Mouse (Mus musculus): ENCODE data around the gene Snx29. TPM values are rescaled to one million over a fixed set of nuclear protein-coding genes. Genes with fewer than 3 reads are reported as not detected.

The Snx29 gene
- total RNA-seq, 1 experiment from 2014 or later, result 16.1 TPM

DNA sequence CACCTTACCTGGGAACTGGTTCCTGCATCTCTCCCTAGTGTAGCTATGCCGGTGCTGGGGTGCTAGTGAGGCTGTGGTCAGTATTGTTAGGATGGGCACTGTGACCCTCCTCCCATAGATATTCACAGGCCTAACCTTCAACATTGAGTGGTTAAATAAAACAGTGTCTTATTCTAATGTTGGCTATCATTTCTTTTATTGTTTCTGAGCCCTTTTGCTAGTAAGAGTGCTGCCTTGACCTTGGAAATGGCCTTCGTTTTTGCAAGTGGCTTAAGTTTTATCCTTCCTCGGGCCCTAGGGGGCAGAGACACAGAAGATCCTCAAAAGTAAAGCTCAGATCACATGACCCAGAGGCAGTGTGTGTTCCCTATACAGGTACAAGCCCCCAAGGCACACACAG is 374.1 kb downstream of the Snx29 start:
- ATAC-seq (replicated peaks; ENCODE audit: low read depth, poor library complexity, severe bottlenecking), result no peak

DNA sequence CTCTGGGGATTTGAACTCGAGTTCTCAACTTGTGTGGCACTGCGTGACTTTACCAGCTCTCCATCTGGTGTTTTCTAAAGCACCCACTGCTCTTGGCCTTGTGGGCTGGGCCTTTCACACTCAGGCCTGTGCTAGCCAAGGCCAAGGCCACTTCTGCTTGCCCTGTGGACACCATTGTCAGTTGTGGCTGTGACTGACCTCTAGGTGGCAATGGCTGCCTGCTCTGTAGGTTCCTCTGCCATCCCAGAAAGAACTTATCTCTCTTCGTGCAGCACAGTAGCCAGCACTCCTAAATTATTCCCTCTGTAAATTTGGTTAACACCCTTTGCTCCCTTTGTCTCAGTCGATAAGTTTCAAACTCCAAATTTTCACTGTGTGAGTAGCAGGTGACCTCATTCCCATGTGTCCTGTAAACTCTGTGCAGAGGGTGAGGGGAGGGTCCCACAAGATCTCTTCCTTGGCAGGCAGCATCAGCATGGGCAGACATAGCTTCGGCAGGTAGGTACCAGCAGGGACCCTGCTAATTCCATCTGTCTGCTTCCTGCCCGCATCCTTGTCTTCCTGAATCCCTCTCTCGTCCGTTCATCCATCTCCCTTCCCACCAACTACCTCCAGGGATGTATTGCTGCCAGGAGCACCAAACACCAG is 375.1 kb downstream of the Snx29 start:
- peak; percentile 83 for ATAC-seq (replicated peaks; ENCODE audit: low read depth, poor library complexity, severe bottlenecking)

GRCm38 (mm10) chr16:11701579-11701978 is 378.9 kb downstream of the Snx29 start:
- no peak for ATAC-seq (replicated peaks; ENCODE audit: low read depth, poor library complexity, severe bottlenecking)

- no peak for ATAC-seq (replicated peaks; ENCODE audit: low read depth, poor library complexity, severe bottlenecking)
Observed at GRCm38 (mm10) chr16:11704096-11704495, 381.4 kb downstream of the Snx29 start.

- no peak for ATAC-seq (replicated peaks; ENCODE audit: low read depth, poor library complexity, severe bottlenecking)
Observed at GRCm38 (mm10) chr16:11705456-11705855, 382.7 kb downstream of the Snx29 start.

GRCm38 (mm10) chr16:11708097-11708496 is 385.4 kb downstream of the Snx29 start:
- ATAC-seq (replicated peaks; ENCODE audit: low read depth, poor library complexity, severe bottlenecking), result no peak

GRCm38 (mm10) chr16:11709382-11709781 is 386.7 kb downstream of the Snx29 start:
- no peak for ATAC-seq (replicated peaks; ENCODE audit: low read depth, poor library complexity, severe bottlenecking)

- 0 out of 2 replicates have a peak, but pooled peaks have one; percentile 32 for ATAC-seq (replicated peaks; ENCODE audit: low read depth, poor library complexity, severe bottlenecking)
Observed at GRCm38 (mm10) chr16:11709999-11710667, 387.4 kb downstream of the Snx29 start.

- no peak for ATAC-seq (replicated peaks; ENCODE audit: low read depth, poor library complexity, severe bottlenecking)
Observed at GRCm38 (mm10) chr16:11713265-11713865, 390.7 kb downstream of the Snx29 start.

- no peak for ATAC-seq (replicated peaks; ENCODE audit: low read depth, poor library complexity, severe bottlenecking)
Observed at GRCm38 (mm10) chr16:11716932-11717331, 394.2 kb downstream of the Snx29 start.

GRCm38 (mm10) chr16:11725901-11726300 is 403.2 kb downstream of the Snx29 start:
- ATAC-seq (replicated peaks; ENCODE audit: low read depth, poor library complexity, severe bottlenecking), result no peak

DNA sequence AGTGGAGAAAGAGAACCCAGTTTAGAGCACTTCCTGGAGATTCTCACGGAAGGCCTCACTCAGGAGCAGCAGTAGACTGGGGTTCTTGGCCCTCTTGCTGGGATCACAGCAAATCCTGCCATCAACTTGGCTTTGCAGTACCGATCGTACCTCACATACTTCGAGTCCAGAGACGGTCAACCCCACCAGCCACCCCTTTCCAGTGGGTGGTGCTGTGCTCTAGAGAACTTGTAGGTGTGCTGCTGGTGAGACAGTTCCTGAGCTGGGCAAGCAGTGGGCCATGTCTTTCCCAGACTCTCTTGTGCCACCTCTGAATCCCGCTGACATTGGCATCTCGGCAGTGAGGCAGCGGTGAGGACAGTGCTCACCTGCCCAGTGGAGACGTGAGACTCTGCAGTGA is 404.6 kb downstream of the Snx29 start:
- no peak for ATAC-seq (replicated peaks; ENCODE audit: low read depth, poor library complexity, severe bottlenecking)

DNA sequence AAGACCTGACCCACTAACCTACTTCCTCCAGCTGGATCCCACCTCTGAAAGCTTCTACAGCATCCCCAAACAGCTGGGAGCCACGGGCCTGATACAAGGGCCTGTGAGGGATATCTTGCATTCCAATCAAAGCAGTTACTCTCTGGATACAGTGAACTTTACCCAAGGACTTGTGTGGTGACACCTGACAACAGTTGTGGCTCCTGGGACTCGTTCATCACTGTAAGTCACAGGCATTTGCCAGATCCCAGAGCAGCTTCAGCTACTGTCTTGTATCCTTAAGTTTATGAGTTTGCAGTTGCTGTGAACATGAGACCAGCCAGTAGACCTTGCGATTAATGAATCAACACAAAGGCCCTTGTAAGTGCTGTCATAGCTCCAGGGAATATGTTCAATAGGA is 405.4 kb downstream of the Snx29 start:
- ATAC-seq (replicated peaks; ENCODE audit: low read depth, poor library complexity, severe bottlenecking), result no peak

GRCm38 (mm10) chr16:11728627-11729026 is 405.9 kb downstream of the Snx29 start:
- ATAC-seq (replicated peaks; ENCODE audit: low read depth, poor library complexity, severe bottlenecking), result no peak

DNA sequence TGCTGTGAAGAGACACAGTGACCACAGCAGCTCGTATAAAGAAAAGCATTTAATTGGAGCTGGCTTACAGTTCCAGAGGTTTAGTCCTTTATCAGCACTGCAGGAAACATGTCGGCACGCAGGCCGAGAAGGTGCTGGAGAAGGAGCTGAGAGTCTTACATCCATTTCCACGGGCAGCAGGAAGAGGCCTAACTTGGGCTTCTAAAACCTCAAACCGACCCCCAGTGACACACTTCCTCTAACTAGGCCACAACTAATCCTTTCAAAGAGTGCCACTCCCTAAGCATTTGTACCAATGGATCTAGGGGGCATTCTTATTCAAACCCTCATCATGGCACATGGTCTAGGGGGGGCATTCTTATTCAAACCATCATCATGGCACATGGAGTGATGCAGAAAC is 406.4 kb downstream of the Snx29 start:
- ATAC-seq (replicated peaks; ENCODE audit: low read depth, poor library complexity, severe bottlenecking), result peak; percentile 78

GRCm38 (mm10) chr16:11729815-11730214 is 407.1 kb downstream of the Snx29 start:
- ATAC-seq (replicated peaks; ENCODE audit: low read depth, poor library complexity, severe bottlenecking), result no peak

- ATAC-seq (replicated peaks; ENCODE audit: low read depth, poor library complexity, severe bottlenecking), result no peak
Observed at GRCm38 (mm10) chr16:11731014-11731535, 408.4 kb downstream of the Snx29 start.

DNA sequence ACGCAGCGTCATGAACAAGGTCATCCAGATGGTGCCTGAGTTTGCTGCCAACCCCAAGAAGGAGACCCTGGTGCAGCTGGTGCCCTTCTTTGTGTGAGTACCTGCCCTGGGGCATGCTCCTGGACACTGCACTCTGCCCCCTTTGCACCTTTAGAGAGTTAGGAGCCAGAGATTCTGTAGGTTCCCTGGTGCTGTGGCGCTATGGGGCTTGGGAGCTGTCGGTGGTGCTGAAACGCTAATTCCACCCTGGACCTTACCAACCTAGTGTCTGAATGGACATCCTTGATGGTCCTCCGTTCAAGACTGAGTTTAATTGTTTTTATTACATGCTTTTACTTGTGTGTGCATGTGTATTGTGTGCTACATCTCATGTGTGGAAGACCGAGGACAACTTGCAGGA is 415.6 kb downstream of the Snx29 start:
- peak; percentile 47; the same call in 1 of the 2 replicates for ATAC-seq (replicated peaks; ENCODE audit: low read depth, poor library complexity, severe bottlenecking)

- no peak for ATAC-seq (replicated peaks; ENCODE audit: low read depth, poor library complexity, severe bottlenecking)
Observed at GRCm38 (mm10) chr16:11741951-11742350, 419.2 kb downstream of the Snx29 start.

GRCm38 (mm10) chr16:11742351-11742750 is 419.6 kb downstream of the Snx29 start:
- ATAC-seq (replicated peaks; ENCODE audit: low read depth, poor library complexity, severe bottlenecking), result no peak

GRCm38 (mm10) chr16:11743013-11743412 is 420.3 kb downstream of the Snx29 start:
- ATAC-seq (replicated peaks; ENCODE audit: low read depth, poor library complexity, severe bottlenecking), result no peak
